ENCODE assay signal across 9 mouse cellular contexts in genomic region chr3:88087688-88088087, GRCm38 (mm10). TPM values are rescaled to one million over a fixed set of nuclear protein-coding genes. Genes with fewer than 3 reads are reported as not detected.
DNase-seq lines count a peak whose midpoint lies in the region; TF ChIP-seq lines count a peak whose summit lies in the region.
"Had no signal": no experiment of that assay in that cellular context is flagged by ENCODE, and none has a peak within 500 bp of the region (broad histone marks: within the 10 kb centered on the region; RNA-seq: fewer than 3 reads in every experiment).

No protein-coding gene starts in this region.

- no peak overlapping the region for H3K4me3 ChIP-seq in left cerebral cortex, adult 2 months
- H3K4me3 ChIP-seq: neural tube, embryonic 12.5 days had no signal

- no peak for TF ChIP-seq POLR2A in brain, embryonic 14.5 days (IDR thresholded peaks at IDR 0.05; ENCODE audit: borderline replicate concordance, extremely low read depth, insufficient read depth, insufficient read length, poor library complexity, severe bottlenecking)

- TF ChIP-seq CTCF in left cerebral cortex, adult 2 months (IDR thresholded peaks at IDR 0.05) = peak; percentile 91
- peak; percentile 45; the same call in 1 of the 2 replicates for TF ChIP-seq CTCF in brain, embryonic 14.5 days (IDR thresholded peaks at IDR 0.05; ENCODE audit: borderline replicate concordance, extremely low read depth, insufficient read depth, insufficient read length)

- intact Hi-C loops in left cerebral cortex, adult 2 months (cut with DNase I) = loop anchor here (1.0 to 5.0 kb wide), 4 partner anchors 50 to 155 kb away; no protein-coding TSS in a partner anchor
- intact Hi-C loops in left cerebral cortex, postnatal 4 days (cut with DNase I) = loop anchor here (10.0 kb wide), 1 partner anchor 47 kb away; no protein-coding TSS in a partner anchor
- intact Hi-C loops in left cerebral cortex, postnatal 10 days (cut with DNase I) = loop anchor here (5.0 kb wide), 1 partner anchor 85 kb away; no protein-coding TSS in a partner anchor

- H3K27ac ChIP-seq in left cerebral cortex, adult 2 months = no peak overlapping the region
- H3K27ac ChIP-seq: neural tube, embryonic 12.5 days had no signal

- peak; percentile 40 for DNase-seq in adrenal gland, postnatal 10 days
- DNase-seq in adrenal gland, postnatal 4 days (ENCODE audit: low spot score in 2 of 2) = no peak
- DNase-seq in left cerebral cortex, adult 2 months (ENCODE audit: extremely low spot score in 1 of 2, low spot score in 2 of 2) = no peak
- no peak for DNase-seq in left cerebral cortex, postnatal 4 days
- DNase-seq in brain, embryonic 14.5 days (ENCODE audit: low read depth) = peak; percentile 47
- peak; percentile 44 for DNase-seq in lung, postnatal 14 days
- no peak for DNase-seq in left cerebral cortex, postnatal 10 days (ENCODE audit: extremely low spot score in 1 of 2, low spot score in 2 of 2)
- DNase-seq in layer of hippocampus, adult 9-11 months = no peak

RNA-seq across cellular contexts. Expression of gene Iqgap3, which starts 5.9 kb away (rescaled TPM):
- total RNA-seq in adrenal gland, postnatal 10 days (2021) = 10 to 100 TPM in 1 of 2 experiments, 1 to 10 TPM in 1; 6.9 to 11.5 TPM
- total RNA-seq in adrenal gland, postnatal 4 days (2021) = 10 to 100 TPM; 17.2 to 18.8 TPM
- total RNA-seq in left cerebral cortex, adult 2 months (2021) = under 1 TPM; 0.21 to 0.41 TPM
- total RNA-seq in left cerebral cortex, postnatal 4 days (2021) = 1 to 10 TPM; 3.5 to 3.9 TPM
- 10.1 and 17.2 TPM in 2 replicates for polyA plus RNA-seq in brain, embryonic 14.5 days (2012; rRNA removed)
- total RNA-seq in left cerebral cortex, postnatal 10 days (2021) = 1 to 10 TPM; 1.9 to 2.0 TPM

RNA-seq across cellular contexts. Expression of gene Ttc24, which starts 9.6 kb away (rescaled TPM):
- not detected for total RNA-seq in adrenal gland, postnatal 10 days (2021)
- not detected for total RNA-seq in adrenal gland, postnatal 4 days (2021)
- not detected for total RNA-seq in left cerebral cortex, adult 2 months (2021)
- not detected for total RNA-seq in left cerebral cortex, postnatal 4 days (2021)
- not detected in 2 replicates for polyA plus RNA-seq in brain, embryonic 14.5 days (2012; rRNA removed)
- not detected for total RNA-seq in left cerebral cortex, postnatal 10 days (2021)
- polyA plus RNA-seq: neural tube, embryonic 12.5 days had no signal

RNA-seq across cellular contexts. Expression of gene Naxe, which starts 29.4 kb away (rescaled TPM):
- 100 to 1,000 TPM; 140 to 150 TPM for total RNA-seq in adrenal gland, postnatal 10 days (2021)
- total RNA-seq in adrenal gland, postnatal 4 days (2021) = 100 to 1,000 TPM; 124 to 126 TPM
- total RNA-seq in left cerebral cortex, adult 2 months (2021) = 10 to 100 TPM; 64.3 to 66.6 TPM
- total RNA-seq in left cerebral cortex, postnatal 4 days (2021) = 10 to 100 TPM; 59.0 to 66.1 TPM
- 87.8 and 101 TPM in 2 replicates for polyA plus RNA-seq in brain, embryonic 14.5 days (2012; rRNA removed)
- 10 to 100 TPM; 60.7 to 67.8 TPM for total RNA-seq in left cerebral cortex, postnatal 10 days (2021)

RNA-seq across cellular contexts. Expression of gene Gpatch4, which starts 44.8 kb away (rescaled TPM):
- total RNA-seq in adrenal gland, postnatal 10 days (2021) = 10 to 100 TPM; 12.1 to 12.4 TPM
- 10 to 100 TPM; 15.4 to 16.1 TPM for total RNA-seq in adrenal gland, postnatal 4 days (2021)
- 10 to 100 TPM; 17.5 to 19.1 TPM for total RNA-seq in left cerebral cortex, adult 2 months (2021)
- total RNA-seq in left cerebral cortex, postnatal 4 days (2021) = 10 to 100 TPM; 26.5 to 30.6 TPM
- polyA plus RNA-seq in brain, embryonic 14.5 days (2012; rRNA removed) = 8.3 and 15.6 TPM in 2 replicates
- total RNA-seq in left cerebral cortex, postnatal 10 days (2021) = 10 to 100 TPM; 20.8 to 24.2 TPM

RNA-seq across cellular contexts. Expression of gene Mef2d, which starts 54.5 kb away (rescaled TPM):
- total RNA-seq in adrenal gland, postnatal 10 days (2021) = 10 to 100 TPM; 85.7 to 86.6 TPM
- total RNA-seq in adrenal gland, postnatal 4 days (2021) = 10 to 100 TPM; 90.0 to 92.1 TPM
- 100 to 1,000 TPM; 223 to 225 TPM for total RNA-seq in left cerebral cortex, adult 2 months (2021)
- 100 to 1,000 TPM; 113 to 121 TPM for total RNA-seq in left cerebral cortex, postnatal 4 days (2021)
- 46.2 and 54.8 TPM in 2 replicates for polyA plus RNA-seq in brain, embryonic 14.5 days (2012; rRNA removed)
- total RNA-seq in left cerebral cortex, postnatal 10 days (2021) = 100 to 1,000 TPM; 149 to 160 TPM

Comparison
In these comparisons a context has a peak if more than half of its experiments do, and no peak if none do; other contexts are left out.
1. DNase-seq: peak in adrenal gland, postnatal 10 days (single experiment), brain, embryonic 14.5 days (single experiment) and lung, postnatal 14 days (single experiment); none in adrenal gland, postnatal 4 days (0 of 2), left cerebral cortex, adult 2 months (0 of 2), left cerebral cortex, postnatal 4 days (single experiment), left cerebral cortex, postnatal 10 days (0 of 2) and layer of hippocampus, adult 9-11 months (single experiment).